Mouse (Mus musculus) ES-E14 (cell line): ENCODE data around the gene Fry.

ENCODE experiments used
- CHD2 ChIP-seq: IDR thresholded peaks from 2 replicates; pipeline ENCODE4 v1.6.1; 2014; ENCODE audit warnings: mild to moderate bottlenecking, low read depth, low read length, inconsistent platforms
- HCFC1 ChIP-seq: IDR thresholded peaks from 2 replicates; pipeline ENCODE4 v1.6.1; 2012; ENCODE audit warnings: low read length, inconsistent platforms, borderline replicate concordance; ENCODE audit not compliant: insufficient read depth
- MAFK ChIP-seq: IDR thresholded peaks from 2 replicates; pipeline ENCODE4 v1.6.1; 2014; ENCODE audit warnings: mild to moderate bottlenecking, low read depth, low read length, inconsistent platforms; ENCODE audit not compliant: insufficient read depth
- ZC3H11A ChIP-seq: IDR thresholded peaks from 2 replicates; pipeline ENCODE4 v1.6.1; 2012; ENCODE audit warnings: low read depth, mild to moderate bottlenecking, inconsistent platforms, low read length, borderline replicate concordance

DNA sequence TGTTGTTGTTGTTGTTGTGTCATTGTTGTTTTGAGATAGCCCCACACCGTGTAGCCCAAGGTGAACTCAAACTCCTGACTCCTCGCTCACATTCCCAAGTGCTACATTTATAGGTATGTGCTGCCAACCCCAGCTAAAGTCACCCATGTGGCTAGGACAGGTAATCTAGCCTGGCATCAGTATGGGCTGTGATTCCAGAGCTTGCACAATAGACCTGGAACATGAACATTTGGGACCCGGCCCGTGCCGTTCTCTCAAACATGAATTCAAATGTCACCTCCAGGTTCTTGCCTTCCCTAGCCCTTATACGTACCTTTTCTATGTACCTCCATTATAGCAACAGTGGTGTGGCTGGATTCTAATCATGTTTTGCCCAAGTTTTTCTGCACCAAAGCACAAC, 156.9 kb downstream of the Fry start:
- TF ChIP-seq CHD2 (no peak), MAFK (no peak), HCFC1 (no peak), ZC3H11A (no peak)
